Mouse (Mus musculus): ENCODE measurements around the gene Acsm4.

The Acsm4 gene

GRCm38 (mm10) chr7:119760527-119760951, 70.7 kb downstream of the Acsm4 start, which contains the start of gene Acsm3:
TSS of gene Acsm3 (plus strand) at chr7:119760923.
- no peak for DNase-seq (ENCODE audit: extremely low read depth, low read depth, low spot score)

GRCm38 (mm10) chr7:119762166-119762697, 72.4 kb downstream of the Acsm4 start:
- no peak for DNase-seq (ENCODE audit: extremely low read depth, low read depth, low spot score)
